Mouse (Mus musculus) ES-Bruce4 (cell line): Measurements from ENCODE around the gene Ykt6. TPM values are rescaled to one million over a fixed set of nuclear protein-coding genes. Genes with fewer than 3 reads are reported as not detected.
"Not testable (repeated sequence)": the region's sequence is repeated elsewhere in the genome, so short reads cannot be mapped to it uniquely, and the experiment has no call there.

ENCODE experiments used
- H3K27ac ChIP-seq: 2 replicates; pipeline ENCODE4 v1.5.1; 2012; ENCODE audit warnings: low read length, inconsistent platforms; ENCODE audit not compliant: insufficient read depth
- H3K27me3 ChIP-seq: 2 replicates; pipeline ENCODE4 v1.6.1; 2012; ENCODE audit warnings: mild to moderate bottlenecking, low read length, inconsistent platforms; ENCODE audit not compliant: control insufficient read depth, poor library complexity, insufficient read depth, severe bottlenecking
- H3K36me3 ChIP-seq: 2 replicates; pipeline ENCODE4 v1.6.1; 2012; ENCODE audit warnings: inconsistent platforms, mild to moderate bottlenecking, low read length, moderate library complexity; ENCODE audit not compliant: control insufficient read depth, poor library complexity, insufficient read depth, severe bottlenecking
- H3K4me1 ChIP-seq: one replicate; pipeline ENCODE4 v1.8.1; 2011; ENCODE audit warnings: low read length; ENCODE audit not compliant: control insufficient read depth, insufficient read depth
- H3K4me3 ChIP-seq: 2 replicates; pipeline ENCODE4 v1.5.1; 2011; ENCODE audit warnings: low read depth, mild to moderate bottlenecking, low read length
- H3K9ac ChIP-seq: 2 replicates; pipeline ENCODE4 v1.6.1; 2012; ENCODE audit warnings: low read depth, mild to moderate bottlenecking, inconsistent platforms; ENCODE audit not compliant: poor library complexity, severe bottlenecking
- H3K9me3 ChIP-seq: replicated peaks from 2 replicates; pipeline ENCODE4 v1.6.1; 2012; ENCODE audit warnings: mild to moderate bottlenecking, low read length, inconsistent platforms; ENCODE audit not compliant: control insufficient read depth, poor library complexity, insufficient read depth, severe bottlenecking
- CTCF ChIP-seq: IDR thresholded peaks from one replicate; pipeline ENCODE4 v1.8.1; 2011; ENCODE audit warnings: low read depth, low read length
- EP300 ChIP-seq: IDR thresholded peaks from 2 replicates; pipeline ENCODE4 v1.6.1; 2011; ENCODE audit warnings: low read depth, low read length; ENCODE audit not compliant: insufficient read depth
- POLR2A ChIP-seq: IDR thresholded peaks from one replicate; pipeline ENCODE4 v1.8.1; 2011; ENCODE audit warnings: low read length; ENCODE audit not compliant: insufficient read depth
- polyA plus RNA-seq: library from polyadenylated mRNA; stranded (reverse); fragments of >200 nt; gene quantifications from 2 replicates; pipeline ENCODE4 v1.2.4, GENCODE M21; 2011; ENCODE audit warnings: low read depth; ENCODE audit not compliant: missing spikeins, insufficient read depth, insufficient read length

Gene Ykt6
- polyA plus RNA-seq, 1 experiment: 60.3 TPM

- Histone ChIP-seq H3K27me3 (no peaks in the 10 kb centered on the region), H3K36me3 (no peaks in the 10 kb centered on the region), H3K4me1 (peaks cover 6% of the 10 kb centered on the region), H3K4me3 (no peak overlapping the region), H3K9me3 (no peaks in the 10 kb centered on the region), H3K9ac (no peak overlapping the region), H3K27ac (no peak overlapping the region)
- TF ChIP-seq CTCF (no peak), POLR2A (no peak), EP300 (no peak)
Measured at GRCm38 (mm10) chr11:6000961-6001682, 45.6 kb downstream of the Ykt6 start.

- Histone ChIP-seq H3K4me1 (peaks cover 6% of the 10 kb centered on the region), H3K4me3 (no peak overlapping the region), H3K27me3 (no peaks in the 10 kb centered on the region), H3K36me3 (no peaks in the 10 kb centered on the region), H3K9ac (no peak overlapping the region), H3K27ac (no peak overlapping the region), H3K9me3 (no peaks in the 10 kb centered on the region)
- TF ChIP-seq POLR2A: no peak
- no peak for TF ChIP-seq CTCF
- no peak for TF ChIP-seq EP300
Measured at GRCm38 (mm10) chr11:6001981-6002649, 46.6 kb downstream of the Ykt6 start.

GRCm38 (mm10) chr11:6003046-6003639, 47.6 kb downstream of the Ykt6 start:
- Histone ChIP-seq H3K9me3 (no peaks in the 10 kb centered on the region), H3K9ac (no peak overlapping the region), H3K27ac (no peak overlapping the region), H3K27me3 (no peaks in the 10 kb centered on the region), H3K4me3 (no peak overlapping the region), H3K36me3 (no peaks in the 10 kb centered on the region), H3K4me1 (peaks cover 6% of the 10 kb centered on the region)
- TF ChIP-seq CTCF (peak; percentile 30), POLR2A (no peak)

- not testable (repeated sequence) for H3K4me3 ChIP-seq, H3K27ac ChIP-seq, H3K36me3 ChIP-seq, H3K27me3 ChIP-seq, H3K9ac ChIP-seq, H3K4me1 ChIP-seq, H3K9me3 ChIP-seq
Measured at GRCm38 (mm10) chr11:6005374-6006043, 50.0 kb downstream of the Ykt6 start.

GRCm38 (mm10) chr11:6006351-6007009, 51.0 kb downstream of the Ykt6 start:
- H3K36me3 ChIP-seq, H3K27me3 ChIP-seq, H3K27ac ChIP-seq, H3K4me3 ChIP-seq, H3K9me3 ChIP-seq, H3K4me1 ChIP-seq, H3K9ac ChIP-seq: not testable (repeated sequence)

GRCm38 (mm10) chr11:6007010-6007778, 51.7 kb downstream of the Ykt6 start:
- H3K27me3 ChIP-seq, H3K4me1 ChIP-seq, H3K36me3 ChIP-seq, H3K9ac ChIP-seq, H3K27ac ChIP-seq, H3K9me3 ChIP-seq, H3K4me3 ChIP-seq: not testable (repeated sequence)

GRCm38 (mm10) chr11:6007779-6008128, 52.3 kb downstream of the Ykt6 start:
- H3K4me3 ChIP-seq, H3K9me3 ChIP-seq, H3K27ac ChIP-seq, H3K9ac ChIP-seq, H3K36me3 ChIP-seq, H3K27me3 ChIP-seq, H3K4me1 ChIP-seq: not testable (repeated sequence)

GRCm38 (mm10) chr11:6010751-6011482, 55.4 kb downstream of the Ykt6 start:
- not testable (repeated sequence) for H3K4me1 ChIP-seq, H3K9ac ChIP-seq

More at GRCm38 (mm10) chr11:6010751-6011482, 55.4 kb downstream of the Ykt6 start:
- H3K4me3 ChIP-seq, H3K9me3 ChIP-seq, H3K36me3 ChIP-seq, H3K27me3 ChIP-seq, H3K27ac ChIP-seq: not testable (repeated sequence)
